Mouse (Mus musculus): Measurements from ENCODE around the gene Timm22. TPM values are rescaled to one million over a fixed set of nuclear protein-coding genes. Genes with fewer than 3 reads are reported as not detected.

Timm22 gene
- polyA plus RNA-seq, 1 experiment from 2014 or later: 135 TPM

DNA sequence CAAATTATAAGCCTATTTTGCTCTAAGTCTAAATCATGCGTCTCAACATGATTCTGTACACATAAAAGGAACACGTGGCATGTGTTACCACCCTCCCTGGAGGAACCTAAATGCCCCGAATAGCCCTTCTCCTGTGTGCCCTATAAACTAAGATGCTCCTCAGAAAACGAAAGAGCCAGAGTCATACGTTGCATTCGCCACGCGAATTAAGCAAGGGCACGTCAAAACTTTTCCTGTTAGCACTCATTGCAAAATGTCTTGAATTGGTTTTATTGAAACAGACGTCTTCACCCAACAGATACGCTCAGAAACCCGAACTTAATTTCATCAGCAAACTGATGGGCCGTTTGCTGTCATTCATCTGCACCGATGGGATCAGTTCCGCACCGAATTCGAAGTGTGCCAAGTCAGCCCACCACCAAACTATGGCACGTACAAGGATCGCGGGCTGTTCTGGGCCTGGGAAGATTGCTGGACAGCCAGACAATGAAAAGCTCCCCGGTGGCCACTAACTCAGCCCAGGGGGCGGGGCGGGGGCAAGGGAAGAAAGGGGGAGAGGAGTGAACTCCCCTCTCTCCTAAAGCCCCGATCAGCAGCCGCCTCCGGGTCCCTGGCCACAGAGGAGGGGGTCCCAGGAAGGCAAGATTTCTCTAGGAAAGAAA lies 9.0 kb upstream of the Timm22 start:
- under 1% methylated on average over 26 of the region's 26 CpGs for WGBS
- peak overlapping the region; percentile 92 for H3K27ac ChIP-seq (replicated peaks)
- peaks cover 9% of the 10 kb centered on the region for H3K36me3 ChIP-seq (replicated peaks)
- H3K4me3 ChIP-seq: peak overlapping the region; percentile 90
- H3K4me1 ChIP-seq: peaks cover 41% of the 10 kb centered on the region
- peak; percentile 80 for DNase-seq (ENCODE audit: low spot score)
- no peaks in the 10 kb centered on the region for H3K9me3 ChIP-seq
- no peaks in the 10 kb centered on the region for H3K27me3 ChIP-seq (replicated peaks; ENCODE audit: low read depth, poor library complexity, severe bottlenecking)

DNA sequence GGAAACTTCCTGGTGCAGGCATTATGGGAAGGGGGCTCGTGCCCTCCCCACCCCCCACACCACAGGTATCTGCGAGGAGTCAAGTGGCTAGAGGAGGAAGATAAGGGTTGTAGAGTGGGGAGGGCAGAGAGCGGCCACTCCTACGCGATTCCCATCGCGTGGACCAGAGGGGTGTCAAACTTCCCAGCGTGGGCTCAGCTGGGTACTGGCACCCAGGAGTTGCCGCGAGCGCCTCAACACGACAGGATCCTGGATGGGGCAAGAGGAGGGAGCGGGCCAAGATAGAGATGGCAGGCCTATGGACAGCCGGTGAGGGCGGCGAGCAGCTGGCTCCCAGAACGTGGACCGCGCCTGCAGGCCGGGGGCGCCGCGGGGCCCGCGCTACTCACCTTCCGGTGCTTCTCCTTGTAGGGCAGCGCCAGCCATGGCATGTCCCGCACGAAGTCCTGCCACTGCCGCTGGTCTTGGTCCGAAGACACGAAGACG lies 8.4 kb upstream of the Timm22 start:
- peak overlapping the region; percentile 92 for H3K27ac ChIP-seq (replicated peaks)
- H3K9me3 ChIP-seq: no peaks in the 10 kb centered on the region
- peaks cover 41% of the 10 kb centered on the region for H3K4me1 ChIP-seq
- H3K27me3 ChIP-seq (replicated peaks; ENCODE audit: low read depth, poor library complexity, severe bottlenecking): no peaks in the 10 kb centered on the region
- peaks cover 3% of the 10 kb centered on the region; the same call in 1 of the 2 replicates for H3K36me3 ChIP-seq (replicated peaks)
- under 1% methylated on average over 33 of the region's 33 CpGs for WGBS
- H3K4me3 ChIP-seq: peak overlapping the region; percentile 90
- DNase-seq (ENCODE audit: low spot score): peak; percentile 74

DNA sequence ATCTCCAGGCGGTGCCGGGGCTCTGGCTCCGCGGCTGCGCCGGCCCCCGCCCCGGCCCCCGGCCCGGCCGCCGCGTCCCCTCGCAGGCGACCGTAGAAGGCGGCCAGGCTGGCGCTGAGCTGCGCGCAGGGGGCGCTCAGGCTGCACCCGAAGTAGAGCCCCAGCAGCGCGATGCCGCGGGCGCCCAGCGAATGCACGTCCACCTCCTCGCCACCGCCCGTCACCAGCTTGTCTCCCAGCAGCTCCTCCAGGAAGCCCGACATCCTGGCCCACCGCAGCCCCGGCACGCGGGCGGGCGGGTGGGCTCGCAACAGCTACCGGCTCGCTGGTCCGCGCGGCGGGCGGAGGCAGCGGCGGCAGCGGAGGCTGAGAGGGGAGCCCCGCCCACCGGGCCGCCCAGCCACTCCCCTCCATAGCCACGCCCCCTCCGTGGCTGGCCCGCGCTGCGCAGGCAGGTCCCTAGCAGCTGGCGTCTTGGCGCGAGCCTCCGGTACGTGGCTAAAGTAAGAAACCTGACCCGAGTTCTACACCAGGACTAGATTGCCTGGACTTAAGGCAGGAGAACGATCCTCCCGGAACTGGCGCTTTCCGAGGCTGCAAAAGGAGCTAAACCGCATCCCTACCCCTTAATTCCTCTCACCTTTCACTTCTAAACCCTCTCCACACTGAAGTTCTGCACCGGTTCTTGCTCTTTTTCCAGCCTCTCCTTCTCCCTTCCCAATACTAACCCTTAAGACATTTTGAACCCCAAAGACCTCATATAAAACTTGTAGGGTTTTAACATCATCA lies 7.8 kb upstream of the Timm22 start, which contains the start of gene Nxn:
Gene Nxn (minus strand): TSS at position 343 of the 789 bp plus-strand sequence.
- no peaks in the 10 kb centered on the region for H3K27me3 ChIP-seq (replicated peaks; ENCODE audit: low read depth, poor library complexity, severe bottlenecking)
- H3K4me3 ChIP-seq: peak within 1 kb of the TSS; percentile 90
- peaks cover 41% of the 10 kb centered on the region for H3K4me1 ChIP-seq
- peak within 1 kb of the TSS; percentile 92 for H3K27ac ChIP-seq (replicated peaks)
- WGBS: under 1% methylated on average over 70 of the region's 70 CpGs
- peak; percentile 96 for DNase-seq (ENCODE audit: low spot score)
- H3K9me3 ChIP-seq: no peaks in the 10 kb centered on the region
- H3K36me3 ChIP-seq (replicated peaks): 0 out of 2 replicates have a peak, but pooled peaks cover under 1% of the 10 kb centered on the region

DNA sequence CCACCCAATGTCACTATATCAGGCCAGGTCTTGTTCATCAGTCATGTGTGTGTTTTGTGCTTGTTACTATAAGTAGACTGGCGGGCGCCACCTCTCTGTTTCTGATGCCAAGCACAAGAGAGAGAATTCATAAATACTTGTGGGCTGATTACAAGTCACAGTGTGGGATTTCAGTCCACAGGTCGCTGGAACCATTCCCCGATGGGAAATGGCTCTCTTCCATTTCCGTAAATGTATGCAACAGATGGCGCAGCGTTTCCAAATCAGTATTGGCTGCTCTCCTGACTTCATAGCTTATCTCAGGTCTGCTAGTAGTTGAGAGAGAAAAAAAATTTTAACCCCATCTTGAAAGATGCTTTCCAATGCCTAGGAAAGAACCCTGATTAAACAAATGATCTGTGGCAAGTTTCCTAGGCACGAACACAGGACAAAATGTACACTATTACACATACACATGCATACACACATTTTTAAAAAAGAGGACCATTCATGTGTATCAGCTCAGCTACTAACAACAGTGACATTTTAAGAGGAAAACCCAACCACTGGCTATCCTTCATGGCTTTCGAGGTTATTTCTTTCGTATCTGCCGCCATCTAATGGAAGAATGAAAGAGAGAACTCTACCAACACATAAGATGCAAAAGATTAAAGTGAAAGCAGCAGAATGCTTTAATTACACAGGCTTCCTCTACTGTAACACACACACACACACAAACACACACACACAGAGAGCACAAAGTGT lies 7.0 kb upstream of the Timm22 start:
- Histone ChIP-seq H3K36me3 (replicated peaks) (no peaks in the 10 kb centered on the region), H3K4me1 (peaks cover 40% of the 10 kb centered on the region), H3K27ac (replicated peaks) (peak overlapping the region; percentile 92; the same call in 1 of the 2 replicates), H3K27me3 (replicated peaks; ENCODE audit: low read depth, poor library complexity, severe bottlenecking) (no peaks in the 10 kb centered on the region), H3K4me3 (peak overlapping the region; percentile 90), H3K9me3 (no peaks in the 10 kb centered on the region)
- peak; percentile 36 for DNase-seq (ENCODE audit: low spot score)
- 13% methylated on average over 11 of the region's 11 CpGs for WGBS

DNA sequence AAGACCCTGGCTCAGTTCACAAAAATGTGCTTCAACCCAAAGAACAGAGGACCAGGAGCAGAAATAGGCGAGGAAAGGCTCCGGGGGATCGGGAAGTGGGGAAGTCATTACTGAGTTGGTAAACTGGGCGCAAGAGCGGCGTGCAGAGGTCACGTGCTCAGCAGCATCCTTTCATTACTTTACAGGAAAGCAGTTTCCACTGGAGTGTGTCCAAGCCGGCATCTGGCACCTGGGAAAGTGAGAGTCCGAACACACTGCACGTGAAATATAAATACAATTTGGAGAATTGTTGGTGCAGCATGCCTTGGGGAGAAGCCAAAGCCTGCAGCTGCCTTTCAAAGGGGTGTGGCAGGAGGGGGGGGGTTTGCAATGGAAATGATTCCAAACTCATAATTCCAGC lies 5.4 kb upstream of the Timm22 start:
- H3K27me3 ChIP-seq (replicated peaks; ENCODE audit: low read depth, poor library complexity, severe bottlenecking): no peaks in the 10 kb centered on the region
- no peaks in the 10 kb centered on the region for H3K36me3 ChIP-seq (replicated peaks)
- H3K4me3 ChIP-seq: no peak overlapping the region
- peaks cover 26% of the 10 kb centered on the region for H3K4me1 ChIP-seq
- WGBS: 75% methylated on average over 10 of the region's 10 CpGs
- no peak overlapping the region for H3K27ac ChIP-seq (replicated peaks)
- H3K9me3 ChIP-seq: no peaks in the 10 kb centered on the region
- DNase-seq (ENCODE audit: low spot score): no peak

DNA sequence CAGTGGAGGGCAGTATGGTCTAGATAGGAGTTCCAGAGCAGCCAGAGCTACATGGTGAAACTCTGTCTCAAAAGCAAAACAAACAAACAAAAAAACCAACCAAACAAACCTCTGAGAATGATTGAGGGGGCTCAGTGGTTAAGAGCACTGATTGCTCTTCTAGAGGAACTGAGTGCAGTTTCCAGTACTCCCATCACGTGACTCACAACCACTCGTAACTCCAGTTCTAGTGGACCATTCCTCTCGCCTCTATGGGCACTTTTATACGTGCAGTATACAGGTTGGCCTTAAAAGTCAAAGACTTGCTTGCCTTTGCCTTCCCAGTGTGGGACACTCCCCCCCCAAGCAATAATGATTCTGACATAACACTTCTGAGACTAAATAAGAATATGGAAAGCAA lies 1.6 kb upstream of the Timm22 start:
- 69% methylated on average over 4 of the region's 4 CpGs for WGBS
- H3K27me3 ChIP-seq (replicated peaks; ENCODE audit: low read depth, poor library complexity, severe bottlenecking): no peaks in the 10 kb centered on the region
- no peak overlapping the region for H3K4me3 ChIP-seq
- no peaks in the 10 kb centered on the region for H3K9me3 ChIP-seq
- H3K36me3 ChIP-seq (replicated peaks): peaks cover 14% of the 10 kb centered on the region
- peaks cover 13% of the 10 kb centered on the region for H3K4me1 ChIP-seq
- no peak overlapping the region for H3K27ac ChIP-seq (replicated peaks)
- no peak for DNase-seq (ENCODE audit: low spot score)

DNA sequence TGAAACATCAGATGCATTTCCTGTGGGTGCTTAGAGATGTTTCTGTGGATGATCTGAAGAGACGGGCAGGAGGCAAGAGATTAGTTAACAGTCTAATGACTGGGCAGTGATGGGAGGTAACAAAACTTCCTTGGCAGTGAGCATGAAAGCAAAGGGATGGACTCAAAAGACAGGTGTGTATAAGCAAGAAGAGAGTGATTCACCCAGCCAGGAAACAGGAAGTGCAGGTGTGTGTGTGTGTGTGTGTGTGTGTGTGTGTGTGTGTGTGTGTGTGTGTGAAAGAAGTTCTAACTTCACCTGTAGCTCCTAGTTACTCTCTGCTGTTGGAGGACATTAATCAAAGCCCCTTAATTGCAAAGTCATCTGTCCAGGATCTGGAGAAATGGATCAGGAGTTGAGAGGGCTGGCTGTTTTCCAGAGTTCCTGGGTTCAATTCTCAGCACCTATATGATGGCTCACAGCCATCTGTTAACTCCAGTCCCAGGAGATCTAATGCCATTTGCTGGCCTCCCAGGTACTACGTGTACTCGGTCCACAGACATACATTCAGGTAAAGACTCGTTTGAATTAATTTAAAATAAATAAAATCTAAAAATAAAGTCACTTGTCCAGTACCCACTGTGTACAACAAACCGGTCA lies 1.0 kb upstream of the Timm22 start:
- Histone ChIP-seq H3K36me3 (replicated peaks) (peaks cover 19% of the 10 kb centered on the region), H3K4me1 (peaks cover 13% of the 10 kb centered on the region), H3K4me3 (no peak overlapping the region), H3K27ac (replicated peaks) (no peak overlapping the region), H3K9me3 (no peaks in the 10 kb centered on the region), H3K27me3 (replicated peaks; ENCODE audit: low read depth, poor library complexity, severe bottlenecking) (no peaks in the 10 kb centered on the region)
- WGBS: 83% methylated on average over 5 of the region's 5 CpGs
- DNase-seq (ENCODE audit: low spot score): no peak

DNA sequence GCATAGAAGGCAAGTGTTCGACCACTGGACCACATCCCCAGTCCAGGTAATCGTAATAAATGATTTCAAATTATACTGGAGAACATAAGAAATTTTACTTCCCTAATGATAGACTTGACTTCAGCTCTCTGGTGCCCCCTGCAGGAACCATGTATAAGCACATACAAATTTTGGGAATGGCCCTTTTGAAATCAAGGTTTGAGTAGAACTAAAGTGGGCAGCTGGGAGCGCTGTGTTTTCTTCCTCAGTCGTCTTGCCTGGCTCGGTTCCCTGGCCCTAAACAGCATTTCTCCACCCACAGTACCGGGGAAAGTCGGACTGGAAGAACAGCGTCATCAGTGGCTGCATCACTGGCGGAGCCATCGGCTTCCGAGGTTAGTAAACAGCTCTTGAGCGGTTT lies 4.1 kb downstream of the Timm22 start:
- no peaks in the 10 kb centered on the region for H3K9me3 ChIP-seq
- peak; percentile 63 for DNase-seq (ENCODE audit: low spot score)
- peaks cover 67% of the 10 kb centered on the region for H3K36me3 ChIP-seq (replicated peaks)
- no peak overlapping the region for H3K27ac ChIP-seq (replicated peaks)
- no peak overlapping the region for H3K4me3 ChIP-seq
- no peaks in the 10 kb centered on the region for H3K27me3 ChIP-seq (replicated peaks; ENCODE audit: low read depth, poor library complexity, severe bottlenecking)
- WGBS: 75% methylated on average over 12 of the region's 12 CpGs
- peaks cover 23% of the 10 kb centered on the region for H3K4me1 ChIP-seq

DNA sequence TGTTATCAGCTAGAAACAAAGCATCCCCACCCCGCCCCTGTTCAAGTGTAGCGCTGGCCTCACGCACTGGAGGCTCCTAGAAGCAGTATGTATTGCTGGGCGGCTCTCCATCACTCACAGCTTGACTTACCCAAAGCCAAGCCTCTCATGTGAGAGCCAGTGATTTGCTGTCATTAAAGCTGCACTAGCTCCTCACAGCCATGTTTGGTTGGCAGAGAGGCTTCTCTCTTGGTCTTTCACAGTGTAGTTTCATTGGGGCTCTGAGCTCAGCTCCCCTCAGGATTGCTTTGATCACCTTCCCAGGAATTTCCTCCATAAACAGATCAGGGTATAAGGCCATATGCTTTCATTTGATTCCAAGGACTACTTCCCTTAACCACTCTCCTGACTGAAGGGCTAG lies 6.5 kb downstream of the Timm22 start:
- Histone ChIP-seq H3K4me3 (no peak overlapping the region), H3K4me1 (peaks cover 27% of the 10 kb centered on the region), H3K9me3 (no peaks in the 10 kb centered on the region), H3K27me3 (replicated peaks; ENCODE audit: low read depth, poor library complexity, severe bottlenecking) (no peaks in the 10 kb centered on the region), H3K36me3 (replicated peaks) (peaks cover 91% of the 10 kb centered on the region), H3K27ac (replicated peaks) (no peak overlapping the region)
- WGBS: 87% methylated on average over 4 of the region's 4 CpGs
- no peak for DNase-seq (ENCODE audit: low spot score)

DNA sequence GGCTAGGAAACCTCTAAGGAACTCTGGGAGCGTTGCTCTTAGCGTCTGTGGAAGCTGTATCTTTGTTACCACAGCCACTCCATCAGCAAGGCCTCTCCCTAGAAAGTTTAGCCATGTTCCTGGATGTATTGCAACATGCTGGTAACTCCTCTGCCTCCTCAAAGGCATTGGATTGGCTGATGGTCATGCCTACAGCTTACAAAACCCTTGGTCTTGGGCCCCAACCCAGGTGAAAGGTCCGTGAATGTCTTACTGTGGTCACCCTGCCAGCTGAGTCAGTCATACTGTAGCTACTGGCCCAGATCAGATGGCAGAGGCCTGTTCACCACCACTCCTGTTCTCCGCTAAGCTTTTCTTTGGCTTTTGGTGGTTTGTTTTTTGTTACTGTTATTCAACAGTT lies 8.2 kb downstream of the Timm22 start:
- no peaks in the 10 kb centered on the region for H3K27me3 ChIP-seq (replicated peaks; ENCODE audit: low read depth, poor library complexity, severe bottlenecking)
- 92% methylated on average over 4 of the region's 4 CpGs for WGBS
- no peak overlapping the region for H3K4me3 ChIP-seq
- no peak overlapping the region for H3K27ac ChIP-seq (replicated peaks)
- peaks cover 29% of the 10 kb centered on the region for H3K4me1 ChIP-seq
- DNase-seq (ENCODE audit: low spot score): no peak
- H3K9me3 ChIP-seq: no peaks in the 10 kb centered on the region
- peaks cover 96% of the 10 kb centered on the region for H3K36me3 ChIP-seq (replicated peaks)

DNA sequence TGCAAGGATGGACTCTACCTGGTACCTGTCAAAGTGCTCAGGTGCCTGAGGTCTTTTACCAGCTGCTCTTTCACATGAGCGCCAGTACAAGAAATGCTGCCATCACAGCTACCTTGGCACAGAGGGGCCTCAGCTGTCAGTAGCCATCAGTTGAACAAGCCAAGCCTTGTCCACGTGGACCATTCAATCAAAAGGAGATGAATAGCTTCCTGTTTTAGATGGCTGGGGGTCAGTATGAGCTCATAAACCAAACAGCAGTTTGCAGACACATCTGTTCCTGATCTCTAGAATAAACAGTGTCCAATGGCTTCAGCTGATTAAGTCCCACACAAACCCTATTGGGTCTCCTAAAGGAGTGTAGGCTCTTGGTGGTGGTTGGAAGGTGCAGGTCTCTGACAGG lies 9.2 kb downstream of the Timm22 start:
- DNase-seq (ENCODE audit: low spot score): peak; percentile 41
- H3K4me3 ChIP-seq: no peak overlapping the region
- H3K4me1 ChIP-seq: peaks cover 29% of the 10 kb centered on the region
- WGBS: 42% methylated on average over 2 of the region's 2 CpGs
- peaks cover 98% of the 10 kb centered on the region for H3K36me3 ChIP-seq (replicated peaks)
- H3K27ac ChIP-seq (replicated peaks): no peak overlapping the region; the same call in 1 of the 2 replicates
- H3K27me3 ChIP-seq (replicated peaks; ENCODE audit: low read depth, poor library complexity, severe bottlenecking): no peaks in the 10 kb centered on the region
- no peaks in the 10 kb centered on the region for H3K9me3 ChIP-seq

DNA sequence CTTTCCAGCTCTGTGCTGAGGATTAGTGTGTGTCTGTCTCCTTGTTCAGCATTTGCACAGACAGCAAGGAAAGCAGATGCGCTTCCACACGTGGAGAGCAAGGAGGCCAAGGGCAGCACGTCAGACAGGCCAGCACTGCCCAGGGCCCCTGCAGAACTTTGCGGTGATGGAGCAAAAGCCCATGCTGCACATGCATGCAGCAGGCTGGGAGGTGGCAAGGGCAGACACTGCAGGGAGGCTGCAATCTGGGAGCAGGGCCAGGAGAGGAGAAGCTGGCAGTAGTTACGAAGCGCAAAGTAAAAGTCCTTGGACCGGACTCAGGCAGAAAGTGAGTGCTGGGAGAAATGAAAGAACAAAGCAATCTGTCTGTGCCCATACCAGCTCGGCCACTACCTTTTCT lies 11.7 kb downstream of the Timm22 start:
- DNase-seq (ENCODE audit: low spot score): no peak
- H3K4me3 ChIP-seq: no peak overlapping the region
- no peak overlapping the region for H3K27ac ChIP-seq (replicated peaks)
- WGBS: 90% methylated on average over 8 of the region's 8 CpGs
- H3K4me1 ChIP-seq: peaks cover 29% of the 10 kb centered on the region
- H3K9me3 ChIP-seq: no peaks in the 10 kb centered on the region
- no peaks in the 10 kb centered on the region for H3K27me3 ChIP-seq (replicated peaks; ENCODE audit: low read depth, poor library complexity, severe bottlenecking)
- H3K36me3 ChIP-seq (replicated peaks): peaks cover 100% of the 10 kb centered on the region

All from embryonic facial prominence, embryonic 10.5 days (tissue).